Mouse (Mus musculus) embryonic facial prominence, embryonic 12.5 days (tissue): ENCODE measurements around the gene Erich2. TPM values are rescaled to one million over a fixed set of nuclear protein-coding genes. Genes with fewer than 3 reads are reported as not detected.
A peak's percentile ranks its signal among the peaks of the same experiment; 100 is the strongest.
"Not testable (repeated sequence)": the region's sequence is repeated elsewhere in the genome, so short reads cannot be mapped to it uniquely, and the experiment has no call there.

ENCODE experiments used
- ATAC-seq: fragments of 200-750 bp; cut with Nextera tagmentation; 2 replicates; pipeline ENCODE4 v1.8.0; 2017; ENCODE audit not compliant: insufficient number of reproducible peaks, insufficient read depth, low FRiP score, low TSS enrichment
- H3K27ac ChIP-seq: fragments of 300-500 bp; sonication (generic); 2 replicates; pipeline ENCODE4 v1.5.1; 2016; ENCODE audit warnings: mild to moderate bottlenecking
- H3K27me3 ChIP-seq: fragments of 300-500 bp; sonication (generic); 2 replicates; pipeline ENCODE4 v1.6.1; 2016; ENCODE audit warnings: mild to moderate bottlenecking, moderate library complexity
- H3K36me3 ChIP-seq: fragments of 300-500 bp; sonication (generic); 2 replicates; pipeline ENCODE4 v1.6.1; 2016; ENCODE audit warnings: mild to moderate bottlenecking
- H3K4me1 ChIP-seq: fragments of 300-500 bp; sonication (generic); 2 replicates; pipeline ENCODE4 v1.6.1; 2016
- H3K4me2 ChIP-seq: fragments of 300-500 bp; sonication (generic); replicated peaks from 2 replicates; pipeline ENCODE4 v1.6.1; 2016; ENCODE audit warnings: mild to moderate bottlenecking, moderate library complexity
- H3K4me3 ChIP-seq: fragments of 300-500 bp; sonication (generic); 2 replicates; pipeline ENCODE4 v1.5.1; 2016; ENCODE audit warnings: mild to moderate bottlenecking
- H3K9ac ChIP-seq: fragments of 300-500 bp; sonication (generic); 2 replicates; pipeline ENCODE4 v1.6.1; 2016; ENCODE audit warnings: mild to moderate bottlenecking, moderate library complexity
- H3K9me3 ChIP-seq: fragments of 300-500 bp; sonication (generic); 2 replicates; pipeline ENCODE4 v1.6.1; 2016; ENCODE audit warnings: mild to moderate bottlenecking, moderate library complexity
- WGBS: fragments of 180-500 bp; shearing (Covaris S2); methylation state at CpG from one replicate; pipeline ENCODE4 v1.1.7; 2016; 5-methylcytosine and 5-hydroxymethylcytosine counted together
- polyA plus RNA-seq: library from polyadenylated mRNA; unstranded; fragments of >200 nt; fragmentation: Nextera tagmentation; extraction: Ambion mirVana; gene quantifications from 2 replicates; pipeline ENCODE4 v1.2.1, GENCODE M21; 2016

Gene Erich2
- 2.1 and 2.4 TPM in 2 replicates for polyA plus RNA-seq

GRCm38 (mm10) chr2:70508496-70508895, at the start of gene Erich2:
Gene Erich2 (plus strand): TSS chr2:70508819.
- peak within 1 kb of the TSS; percentile 53 for H3K9ac ChIP-seq
- peak within 1 kb of the TSS; percentile 78 for H3K4me2 ChIP-seq
- no peaks in the 10 kb centered on the region for H3K36me3 ChIP-seq
- H3K27ac ChIP-seq: no peak within 1 kb of the TSS
- 18% methylated on average over 10 of the region's 10 CpGs for WGBS
- no peak for ATAC-seq
- H3K4me1 ChIP-seq: peaks cover 4% of the 10 kb centered on the region; the same call in 1 of the 2 replicates
- H3K9me3 ChIP-seq: no peaks in the 10 kb centered on the region
- H3K4me3 ChIP-seq: peak within 1 kb of the TSS; percentile 52
- H3K27me3 ChIP-seq: no peaks in the 10 kb centered on the region

GRCm38 (mm10) chr2:70463606-70464005, 45.0 kb upstream of the Erich2 start:
- peaks cover 6% of the 10 kb centered on the region; the same call in 1 of the 2 replicates for H3K27me3 ChIP-seq
- H3K27ac ChIP-seq: no peak overlapping the region
- 86% methylated on average over 1 of the region's 1 CpGs for WGBS
- H3K4me3 ChIP-seq: no peak overlapping the region
- no peak for ATAC-seq
- no peaks in the 10 kb centered on the region for H3K9me3 ChIP-seq
- H3K4me1 ChIP-seq: no peaks in the 10 kb centered on the region
- H3K9ac ChIP-seq: no peak overlapping the region
- H3K36me3 ChIP-seq: no peaks in the 10 kb centered on the region
- H3K4me2 ChIP-seq: no peak overlapping the region

GRCm38 (mm10) chr2:70471136-70471535, 37.5 kb upstream of the Erich2 start:
- Histone ChIP-seq H3K36me3 (no peaks in the 10 kb centered on the region), H3K27ac (no peak overlapping the region), H3K9me3 (no peaks in the 10 kb centered on the region), H3K9ac (no peak overlapping the region), H3K4me1 (peaks cover 24% of the 10 kb centered on the region), H3K4me2 (no peak overlapping the region), H3K4me3 (no peak overlapping the region), H3K27me3 (peaks cover 62% of the 10 kb centered on the region)
- WGBS: 11% methylated on average over 5 of the region's 5 CpGs
- ATAC-seq: no peak

- no peak for ATAC-seq
- Histone ChIP-seq H3K27ac (no peak overlapping the region), H3K27me3 (peaks cover 71% of the 10 kb centered on the region), H3K4me2 (peak overlapping the region; percentile 73), H3K4me3 (peak overlapping the region; percentile 41), H3K9ac (no peak overlapping the region), H3K36me3 (no peaks in the 10 kb centered on the region), H3K4me1 (peaks cover 27% of the 10 kb centered on the region), H3K9me3 (no peaks in the 10 kb centered on the region)
- WGBS: 1% methylated on average over 48 of the region's 48 CpGs
Measured at GRCm38 (mm10) chr2:70471861-70472620, 36.6 kb upstream of the Erich2 start.

GRCm38 (mm10) chr2:70497715-70498318, 10.8 kb upstream of the Erich2 start:
- Histone ChIP-seq H3K27ac (no peak overlapping the region), H3K4me3 (no peak overlapping the region), H3K4me1 (0 out of 2 replicates have a peak, but pooled peaks cover 3% of the 10 kb centered on the region), H3K9me3 (no peaks in the 10 kb centered on the region), H3K27me3 (peaks cover 13% of the 10 kb centered on the region; the same call in 1 of the 2 replicates), H3K36me3 (no peaks in the 10 kb centered on the region), H3K4me2 (no peak overlapping the region), H3K9ac (no peak overlapping the region)
- no peak for ATAC-seq
- 42% methylated on average over 13 of the region's 13 CpGs for WGBS

GRCm38 (mm10) chr2:70503436-70503835, 5.2 kb upstream of the Erich2 start:
- no peak overlapping the region for H3K9ac ChIP-seq
- H3K27me3 ChIP-seq: peaks cover 2% of the 10 kb centered on the region; the same call in 1 of the 2 replicates
- no peak overlapping the region for H3K4me3 ChIP-seq
- ATAC-seq: no peak
- no peaks in the 10 kb centered on the region for H3K36me3 ChIP-seq
- no peak overlapping the region for H3K4me2 ChIP-seq
- peaks cover 3% of the 10 kb centered on the region; the same call in 1 of the 2 replicates for H3K4me1 ChIP-seq
- no peaks in the 10 kb centered on the region for H3K9me3 ChIP-seq
- no peak overlapping the region for H3K27ac ChIP-seq
- WGBS: 79% methylated on average over 10 of the region's 10 CpGs

- no peaks in the 10 kb centered on the region for H3K27me3 ChIP-seq
- H3K27ac ChIP-seq: no peak overlapping the region
- ATAC-seq: no peak
- H3K4me3 ChIP-seq: no peak overlapping the region
- 22% methylated on average over 1 of the region's 1 CpGs for WGBS
- peaks cover 4% of the 10 kb centered on the region; the same call in 1 of the 2 replicates for H3K4me1 ChIP-seq
- no peaks in the 10 kb centered on the region for H3K9me3 ChIP-seq
- H3K36me3 ChIP-seq: no peaks in the 10 kb centered on the region
- no peak overlapping the region for H3K9ac ChIP-seq
- no peak overlapping the region for H3K4me2 ChIP-seq
Measured at GRCm38 (mm10) chr2:70505229-70505628, 3.4 kb upstream of the Erich2 start.

- ATAC-seq: no peak
- H3K27me3 ChIP-seq: no peaks in the 10 kb centered on the region
- 33% methylated on average over 4 of the region's 4 CpGs for WGBS
- H3K9me3 ChIP-seq: no peaks in the 10 kb centered on the region
- no peak overlapping the region for H3K9ac ChIP-seq
- no peak overlapping the region for H3K27ac ChIP-seq
- peaks cover 4% of the 10 kb centered on the region; the same call in 1 of the 2 replicates for H3K4me1 ChIP-seq
- no peak overlapping the region for H3K4me3 ChIP-seq
- H3K36me3 ChIP-seq: no peaks in the 10 kb centered on the region
- H3K4me2 ChIP-seq: no peak overlapping the region
Measured at GRCm38 (mm10) chr2:70505896-70506295, 2.7 kb upstream of the Erich2 start.

GRCm38 (mm10) chr2:70506372-70506771, 2.2 kb upstream of the Erich2 start:
- ATAC-seq: no peak

GRCm38 (mm10) chr2:70509021-70509632, 508 bp downstream of the Erich2 start:
- peak overlapping the region; percentile 52 for H3K4me3 ChIP-seq
- WGBS: under 1% methylated on average over 54 of the region's 56 CpGs
- H3K9me3 ChIP-seq: no peaks in the 10 kb centered on the region
- peak; percentile 95 for ATAC-seq
- H3K36me3 ChIP-seq: no peaks in the 10 kb centered on the region
- no peak overlapping the region for H3K27ac ChIP-seq
- H3K4me2 ChIP-seq: peak overlapping the region; percentile 78
- no peaks in the 10 kb centered on the region for H3K27me3 ChIP-seq
- peak overlapping the region; percentile 53 for H3K9ac ChIP-seq
- peaks cover 4% of the 10 kb centered on the region; the same call in 1 of the 2 replicates for H3K4me1 ChIP-seq

More at GRCm38 (mm10) chr2:70506372-70506771, 2.2 kb upstream of the Erich2 start:
- Histone ChIP-seq H3K4me3 (no peak overlapping the region), H3K27me3 (no peaks in the 10 kb centered on the region), H3K36me3 (no peaks in the 10 kb centered on the region), H3K4me1 (peaks cover 4% of the 10 kb centered on the region; the same call in 1 of the 2 replicates), H3K27ac (no peak overlapping the region), H3K9me3 (no peaks in the 10 kb centered on the region), H3K9ac (no peak overlapping the region), H3K4me2 (no peak overlapping the region)
- 68% methylated on average over 2 of the region's 2 CpGs for WGBS

- not testable (repeated sequence) for H3K36me3 ChIP-seq, H3K4me2 ChIP-seq, H3K4me1 ChIP-seq, H3K27ac ChIP-seq, H3K9me3 ChIP-seq, ATAC-seq, H3K9ac ChIP-seq, H3K27me3 ChIP-seq, H3K4me3 ChIP-seq
- 42% methylated on average over 7 of the region's 7 CpGs for WGBS
Measured at GRCm38 (mm10) chr2:70538283-70538682, 29.7 kb downstream of the Erich2 start.
